Mouse (Mus musculus): ENCODE measurements at regions not wholly inside any gene's neighbourhood (a gene's known extent, or its start where the extent isn't known, plus 50 kb on each side); places are given as distances from the start of the nearest gene placed in this dataset.

DNA sequence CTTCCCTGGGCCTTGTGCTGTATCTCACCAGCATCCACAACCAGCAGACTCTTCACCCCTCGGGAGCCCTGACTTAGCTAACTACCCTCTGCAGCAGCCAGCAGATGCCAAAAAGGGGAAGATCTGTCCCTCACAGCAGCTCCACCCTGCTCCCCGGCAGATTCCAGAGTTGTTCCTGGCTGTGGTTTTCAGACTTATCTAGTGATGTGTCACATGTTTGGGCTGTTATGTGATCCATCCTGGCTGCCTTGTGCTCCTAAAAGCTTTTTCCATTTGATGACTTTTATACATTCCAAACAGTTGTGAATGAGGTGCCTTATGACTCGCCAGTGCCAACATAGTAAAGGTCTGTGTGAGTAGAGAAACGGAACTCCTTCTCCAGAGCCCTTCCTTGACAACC lies 250.6 kb upstream of the Paip1 start:
- no peak overlapping the region for H3K4me3 ChIP-seq (ENCODE audit: insufficient read depth, low read length)
- no peak overlapping the region for H3K27ac ChIP-seq (ENCODE audit: insufficient read depth, low read length)
- H3K4me1 ChIP-seq (ENCODE audit: control insufficient read depth, insufficient read depth, low read length), result no peaks in the 10 kb centered on the region
- TF ChIP-seq CTCF (IDR thresholded peaks at IDR 0.05; ENCODE audit: extremely low read depth, insufficient read depth, low read length) (no peak), POLR2A (IDR thresholded peaks at IDR 0.05; ENCODE audit: extremely low read depth, insufficient read depth, low read length) (no peak)

GRCm38 (mm10) chr13:119178212-119178611 lies 250.2 kb upstream of the Paip1 start:
- Histone ChIP-seq H3K4me1 (ENCODE audit: control insufficient read depth, insufficient read depth, low read length) (no peaks in the 10 kb centered on the region), H3K4me3 (ENCODE audit: insufficient read depth, low read length) (no peak overlapping the region), H3K27ac (ENCODE audit: insufficient read depth, low read length) (no peak overlapping the region)
- TF ChIP-seq CTCF (IDR thresholded peaks at IDR 0.05; ENCODE audit: extremely low read depth, insufficient read depth, low read length), result no peak
- TF ChIP-seq POLR2A (IDR thresholded peaks at IDR 0.05; ENCODE audit: extremely low read depth, insufficient read depth, low read length), result no peak

GRCm38 (mm10) chr13:119179157-119179920 lies 249.1 kb upstream of the Paip1 start:
- Histone ChIP-seq H3K27ac (ENCODE audit: insufficient read depth, low read length) (no peak overlapping the region), H3K4me1 (ENCODE audit: control insufficient read depth, insufficient read depth, low read length) (no peaks in the 10 kb centered on the region), H3K4me3 (ENCODE audit: insufficient read depth, low read length) (no peak overlapping the region)
- TF ChIP-seq CTCF (IDR thresholded peaks at IDR 0.05; ENCODE audit: extremely low read depth, insufficient read depth, low read length), result no peak
- TF ChIP-seq POLR2A (IDR thresholded peaks at IDR 0.05; ENCODE audit: extremely low read depth, insufficient read depth, low read length), result no peak

DNA sequence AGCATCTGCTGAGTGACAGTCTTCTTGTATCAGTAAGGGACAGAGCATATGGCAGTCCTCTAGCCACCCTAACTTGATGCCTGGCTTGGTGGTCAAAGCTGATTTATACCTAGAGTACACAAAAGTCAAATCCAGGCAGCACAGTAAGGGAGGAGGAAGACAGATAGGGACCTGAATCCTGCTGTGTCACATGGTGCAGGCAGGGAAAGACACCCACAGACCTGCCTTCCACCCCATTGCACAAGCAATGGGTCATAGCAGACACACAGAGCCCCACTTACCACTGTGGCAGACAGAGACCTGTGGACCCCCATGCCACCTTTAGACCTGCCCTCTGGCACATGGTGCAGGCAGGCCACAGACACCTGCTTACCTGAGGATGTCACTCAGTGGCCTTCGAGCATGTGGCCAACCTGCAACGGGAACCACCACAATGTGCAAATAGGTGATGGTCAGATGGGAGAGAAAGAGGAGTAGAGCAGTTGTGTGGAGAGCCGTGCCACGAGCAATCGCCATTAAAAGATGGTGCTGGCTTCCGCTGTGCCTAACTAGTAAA lies 244.0 kb upstream of the Paip1 start:
- TF ChIP-seq CTCF (IDR thresholded peaks at IDR 0.05; ENCODE audit: extremely low read depth, insufficient read depth, low read length) (no peak), POLR2A (IDR thresholded peaks at IDR 0.05; ENCODE audit: extremely low read depth, insufficient read depth, low read length) (no peak)

DNA sequence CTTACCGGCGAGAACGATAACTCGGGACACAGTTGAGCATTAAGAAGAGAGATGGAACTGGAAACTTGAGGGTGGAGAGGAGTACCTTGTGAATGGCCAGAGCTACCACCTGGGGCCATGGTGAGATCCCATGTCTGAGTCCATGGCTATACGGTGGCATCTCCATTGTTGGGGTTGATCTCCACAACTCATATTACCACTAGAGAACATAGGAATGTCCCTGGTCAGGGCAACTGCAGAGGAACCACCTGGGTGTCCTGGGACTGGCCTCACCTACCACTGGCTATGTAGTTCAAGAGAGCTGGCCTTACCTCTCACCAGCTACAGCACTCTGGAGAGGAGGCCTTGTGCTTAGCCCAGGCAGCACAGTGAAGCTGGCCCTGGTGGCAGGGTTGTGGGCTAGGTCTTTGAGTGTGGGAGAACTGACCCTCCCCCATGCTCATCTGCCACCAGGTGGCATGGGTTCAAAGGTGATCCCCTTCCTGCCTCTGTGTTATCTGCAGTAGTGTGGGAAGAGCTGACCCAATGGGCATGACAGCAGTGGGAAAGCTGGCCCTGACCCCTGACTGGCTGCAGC lies 242.7 kb upstream of the Paip1 start:
- Histone ChIP-seq H3K4me1 (ENCODE audit: control insufficient read depth, insufficient read depth, low read length) (no peaks in the 10 kb centered on the region), H3K27ac (ENCODE audit: insufficient read depth, low read length) (no peak overlapping the region), H3K4me3 (ENCODE audit: insufficient read depth, low read length) (no peak overlapping the region)
- TF ChIP-seq POLR2A (IDR thresholded peaks at IDR 0.05; ENCODE audit: extremely low read depth, insufficient read depth, low read length) (no peak), CTCF (IDR thresholded peaks at IDR 0.05; ENCODE audit: extremely low read depth, insufficient read depth, low read length) (no peak)

More for the DNA sequence above, 244.0 kb upstream of the Paip1 start:
- Histone ChIP-seq H3K4me1 (ENCODE audit: control insufficient read depth, insufficient read depth, low read length) (no peaks in the 10 kb centered on the region), H3K4me3 (ENCODE audit: insufficient read depth, low read length) (no peak overlapping the region), H3K27ac (ENCODE audit: insufficient read depth, low read length) (no peak overlapping the region)

DNA sequence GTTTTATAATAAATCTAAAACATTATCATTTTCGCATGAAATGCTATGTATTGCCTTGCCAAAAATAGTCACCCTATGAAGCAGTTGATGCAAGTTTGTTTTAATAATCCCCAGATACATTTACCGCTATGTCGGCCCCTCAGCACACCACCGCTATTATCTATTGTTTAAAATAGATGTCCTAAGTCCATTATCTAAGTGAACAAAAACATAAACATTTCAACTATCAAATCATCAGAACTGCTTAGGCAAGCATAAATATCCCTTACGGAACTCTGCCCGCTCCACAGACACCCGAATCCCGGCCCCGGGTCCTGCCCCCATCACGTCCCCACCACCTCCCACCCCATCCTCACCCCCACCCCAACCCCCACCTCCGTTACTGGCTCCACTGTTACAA lies 196.8 kb upstream of the Paip1 start:
- Histone ChIP-seq H3K27ac (ENCODE audit: insufficient read depth, low read length) (no peak overlapping the region), H3K4me3 (ENCODE audit: insufficient read depth, low read length) (no peak overlapping the region), H3K4me1 (ENCODE audit: control insufficient read depth, insufficient read depth, low read length) (no peaks in the 10 kb centered on the region)
- TF ChIP-seq CTCF (IDR thresholded peaks at IDR 0.05; ENCODE audit: extremely low read depth, insufficient read depth, low read length) (no peak), POLR2A (IDR thresholded peaks at IDR 0.05; ENCODE audit: extremely low read depth, insufficient read depth, low read length) (no peak)

DNA sequence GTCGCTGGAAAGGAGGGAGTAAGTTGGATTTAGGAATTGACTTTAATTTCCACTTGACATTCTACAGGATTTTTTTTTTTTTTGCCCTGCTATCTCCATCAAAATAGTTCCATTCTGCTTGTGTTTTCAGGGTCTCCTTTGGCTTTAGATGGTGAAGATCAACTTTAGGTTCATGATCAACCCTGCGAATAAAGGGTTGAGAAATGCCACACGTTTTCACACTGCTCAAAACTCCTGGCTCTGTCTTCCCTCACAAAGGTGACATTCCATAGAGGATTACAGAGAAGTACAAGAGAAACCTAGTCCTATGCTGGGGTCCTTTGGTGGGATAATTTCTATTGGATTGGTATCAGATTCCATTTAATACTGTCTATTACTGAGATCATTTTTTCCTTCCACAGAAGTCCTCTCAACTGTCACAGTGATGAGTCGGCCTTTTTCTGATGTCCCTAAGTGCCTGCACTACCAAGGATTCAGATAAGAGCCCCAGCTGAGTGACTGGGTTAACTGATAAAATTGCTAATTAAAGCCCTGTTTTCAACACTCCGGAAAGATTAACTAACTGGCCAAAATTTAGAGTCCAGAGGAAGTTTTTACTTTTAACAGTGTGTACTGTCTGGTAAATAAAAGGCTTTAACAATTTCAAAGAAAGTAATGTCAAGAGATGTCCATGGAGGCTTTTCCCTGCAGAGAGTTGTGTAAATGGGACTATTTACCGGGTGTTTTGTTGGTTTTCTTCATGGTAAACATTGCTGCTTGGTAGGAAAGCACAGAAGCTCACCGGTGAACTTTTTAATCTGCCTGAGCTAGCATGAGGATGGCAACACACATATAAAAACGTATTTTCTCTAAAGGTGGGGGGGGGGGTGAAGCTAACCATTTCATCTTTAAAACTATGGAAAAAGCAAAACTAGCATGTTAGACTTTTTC lies 196.0 kb upstream of the Paip1 start:
- Histone ChIP-seq H3K27ac (ENCODE audit: insufficient read depth, low read length) (no peak overlapping the region), H3K4me3 (ENCODE audit: insufficient read depth, low read length) (no peak overlapping the region), H3K4me1 (ENCODE audit: control insufficient read depth, insufficient read depth, low read length) (no peaks in the 10 kb centered on the region)
- TF ChIP-seq POLR2A (IDR thresholded peaks at IDR 0.05; ENCODE audit: extremely low read depth, insufficient read depth, low read length), result no peak
- TF ChIP-seq CTCF (IDR thresholded peaks at IDR 0.05; ENCODE audit: extremely low read depth, insufficient read depth, low read length), result no peak

DNA sequence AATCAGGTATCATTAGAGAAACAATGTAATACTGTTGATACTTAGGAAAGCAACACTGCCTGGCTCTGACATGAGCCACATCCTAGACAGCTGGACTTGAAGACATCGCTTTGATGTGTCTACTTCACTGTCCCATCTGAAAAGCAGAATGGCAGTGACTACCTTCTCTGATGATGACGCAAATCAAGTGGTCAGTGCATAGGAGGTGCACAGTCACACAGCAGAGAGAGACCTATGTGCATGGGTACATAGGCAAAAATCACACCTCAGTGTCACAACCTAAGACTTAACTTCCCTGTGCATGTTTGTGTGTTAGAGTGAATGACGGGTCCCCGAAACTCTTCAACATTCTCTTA lies 195.4 kb upstream of the Paip1 start:
- no peak overlapping the region for H3K4me3 ChIP-seq (ENCODE audit: insufficient read depth, low read length)
- no peak overlapping the region for H3K27ac ChIP-seq (ENCODE audit: insufficient read depth, low read length)
- TF ChIP-seq CTCF (IDR thresholded peaks at IDR 0.05; ENCODE audit: extremely low read depth, insufficient read depth, low read length) (no peak), POLR2A (IDR thresholded peaks at IDR 0.05; ENCODE audit: extremely low read depth, insufficient read depth, low read length) (no peak)
- no peaks in the 10 kb centered on the region for H3K4me1 ChIP-seq (ENCODE audit: control insufficient read depth, insufficient read depth, low read length)

- TF ChIP-seq POLR2A (IDR thresholded peaks at IDR 0.05; ENCODE audit: extremely low read depth, insufficient read depth, low read length) (no peak), CTCF (IDR thresholded peaks at IDR 0.05; ENCODE audit: extremely low read depth, insufficient read depth, low read length) (no peak)
Observed at GRCm38 (mm10) chr13:119233869-119234268, 194.5 kb upstream of the Paip1 start.

More at GRCm38 (mm10) chr13:119233869-119234268, 194.5 kb upstream of the Paip1 start:
- Histone ChIP-seq H3K4me3 (ENCODE audit: insufficient read depth, low read length) (no peak overlapping the region), H3K27ac (ENCODE audit: insufficient read depth, low read length) (no peak overlapping the region), H3K4me1 (ENCODE audit: control insufficient read depth, insufficient read depth, low read length) (no peaks in the 10 kb centered on the region)

All from cortical plate, adult 2 months (tissue).